Mouse (Mus musculus): ENCODE results near the gene Kri1. TPM values are rescaled to one million over a fixed set of nuclear protein-coding genes. Genes with fewer than 3 reads are reported as not detected.
"Not testable (repeated sequence)": the region's sequence is repeated elsewhere in the genome, so short reads cannot be mapped to it uniquely, and the experiment has no call there.

Gene Kri1
- total RNA-seq (2021), result 10 to 100 TPM; 28.8 to 38.4 TPM
- long read RNA-seq, experiment 1, partial matches to known transcripts, result 6 of 13 reads
- long read RNA-seq, experiment 1, other reads (novel, unspliced or antisense), result 4 of 13 reads
- long read RNA-seq, experiment 2, partial matches to known transcripts, result 5 of 9 reads
- long read RNA-seq, experiment 2, other reads (novel, unspliced or antisense), result 3 of 9 reads

DNA sequence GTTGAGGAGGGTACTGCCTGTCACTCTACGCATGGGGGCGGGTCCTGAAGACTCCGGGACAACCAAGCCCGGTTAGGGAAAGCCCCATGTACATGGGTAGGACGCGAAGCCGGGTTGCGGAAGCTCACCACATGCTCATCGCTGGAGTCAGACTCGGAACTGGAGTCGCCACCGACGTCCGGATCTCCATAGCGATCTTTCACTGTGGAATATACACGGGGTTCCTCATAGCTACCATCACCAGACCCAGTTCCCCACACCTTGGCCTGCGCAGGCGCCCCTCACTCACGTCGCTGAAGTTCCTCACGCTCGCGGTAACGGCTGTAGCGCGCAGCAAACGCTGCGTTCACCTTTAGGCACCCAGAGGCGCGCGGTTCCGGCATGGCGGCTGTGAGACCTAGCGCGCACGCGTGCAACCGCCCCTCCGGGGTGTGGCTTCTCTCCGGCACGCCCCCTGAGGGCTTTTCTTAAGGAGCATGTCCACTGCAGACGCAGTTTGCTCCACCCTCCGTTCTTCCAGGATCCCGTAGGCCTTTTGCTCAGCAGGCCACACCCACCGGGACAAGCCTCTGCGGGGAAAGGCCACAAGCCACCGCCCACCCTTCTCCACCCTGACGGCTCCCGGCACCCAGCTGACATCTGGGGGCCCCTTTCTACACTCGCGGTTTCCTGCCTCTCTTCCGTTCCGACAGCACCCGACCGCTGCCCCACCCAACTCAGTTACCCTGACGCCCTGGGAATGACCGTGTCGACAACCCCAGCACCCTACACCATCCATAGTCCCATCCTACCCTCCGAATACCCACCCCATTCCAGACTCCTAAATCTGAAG is at the start of gene Kri1:
Gene Kri1 (minus strand): TSS at position 399 of the 832 bp plus-strand sequence.
- peak; percentile 98 for DNase-seq

DNA sequence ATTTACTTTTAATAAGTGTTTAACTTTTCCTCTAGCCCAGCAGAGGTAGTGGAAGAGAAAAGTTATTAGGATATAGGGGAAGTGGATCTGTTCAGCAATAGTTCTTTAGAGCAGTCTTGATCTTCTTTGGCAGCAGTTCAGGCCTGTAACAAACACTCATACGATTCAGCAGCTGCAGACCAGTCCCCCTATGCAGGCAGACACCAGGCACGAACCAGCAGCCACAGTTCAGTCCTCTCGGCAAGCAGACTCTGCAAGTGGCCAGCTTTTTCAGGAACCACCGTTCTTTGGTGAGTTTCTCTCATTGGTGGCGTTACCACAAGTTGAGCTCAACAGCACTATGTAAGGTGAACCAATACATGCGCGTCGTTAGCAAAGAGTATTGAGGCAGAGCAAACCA is 48.7 kb upstream of the Kri1 start:
- DNase-seq, result no peak

DNA sequence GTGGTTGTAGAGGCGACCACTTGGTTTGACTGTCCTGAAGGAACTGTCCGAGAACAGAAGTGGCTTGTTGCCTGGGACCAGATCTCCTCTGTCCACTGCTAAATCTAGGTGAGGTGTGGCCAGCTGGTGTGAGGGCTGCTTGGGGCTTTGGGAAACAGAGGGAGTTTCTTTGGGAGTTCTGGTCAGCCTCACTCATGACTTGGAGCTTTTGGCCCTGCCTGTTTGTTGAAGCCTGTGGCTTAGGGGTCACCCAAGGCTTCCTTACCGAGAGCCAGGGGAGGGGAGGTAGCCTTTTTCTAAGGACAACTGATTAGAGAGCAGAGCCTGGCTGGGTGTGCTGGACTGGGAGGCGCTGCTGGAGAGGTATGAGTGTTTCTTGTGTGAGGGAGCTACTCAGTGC is 47.6 kb upstream of the Kri1 start:
- no peak for DNase-seq

DNA sequence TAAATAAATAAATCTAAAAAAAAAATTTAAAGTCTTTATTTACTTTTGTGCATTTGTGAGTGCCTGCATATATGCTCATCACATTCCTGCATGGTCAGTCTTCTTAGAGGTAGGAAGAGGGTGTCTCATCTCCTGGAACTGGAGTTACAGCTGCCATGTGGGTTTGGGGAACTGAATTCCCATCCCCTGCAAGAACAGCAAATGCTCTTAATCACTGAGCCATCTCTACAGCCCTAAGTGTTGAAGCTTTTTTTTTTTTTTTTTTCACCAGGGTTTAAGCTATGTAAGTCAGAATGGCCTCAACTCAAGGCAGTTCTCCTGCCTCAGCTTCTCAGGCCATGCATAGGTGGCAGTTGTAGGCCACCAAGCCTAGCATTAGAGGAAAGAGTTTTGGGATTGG is 47.0 kb upstream of the Kri1 start:
- DNase-seq, result no peak

DNA sequence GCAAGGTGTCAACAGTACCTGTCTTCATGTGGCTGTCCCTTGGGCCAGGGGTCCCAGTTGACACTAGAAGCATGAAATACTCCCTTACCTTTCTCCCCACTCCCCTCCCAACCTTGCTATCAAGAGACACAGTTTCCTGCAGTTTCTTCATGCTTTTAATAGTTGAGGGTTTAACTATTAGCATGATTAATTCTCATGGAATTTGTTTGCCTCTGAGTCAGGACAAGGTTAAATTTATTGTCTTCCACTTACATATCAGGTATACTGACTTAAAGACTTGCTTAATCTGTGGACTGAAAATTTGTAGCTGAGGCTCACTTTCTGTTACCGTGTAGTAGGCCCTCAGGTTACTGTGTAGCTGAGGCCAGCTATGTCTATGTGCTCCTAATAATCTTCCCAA is 45.8 kb upstream of the Kri1 start:
- no peak for DNase-seq

DNA sequence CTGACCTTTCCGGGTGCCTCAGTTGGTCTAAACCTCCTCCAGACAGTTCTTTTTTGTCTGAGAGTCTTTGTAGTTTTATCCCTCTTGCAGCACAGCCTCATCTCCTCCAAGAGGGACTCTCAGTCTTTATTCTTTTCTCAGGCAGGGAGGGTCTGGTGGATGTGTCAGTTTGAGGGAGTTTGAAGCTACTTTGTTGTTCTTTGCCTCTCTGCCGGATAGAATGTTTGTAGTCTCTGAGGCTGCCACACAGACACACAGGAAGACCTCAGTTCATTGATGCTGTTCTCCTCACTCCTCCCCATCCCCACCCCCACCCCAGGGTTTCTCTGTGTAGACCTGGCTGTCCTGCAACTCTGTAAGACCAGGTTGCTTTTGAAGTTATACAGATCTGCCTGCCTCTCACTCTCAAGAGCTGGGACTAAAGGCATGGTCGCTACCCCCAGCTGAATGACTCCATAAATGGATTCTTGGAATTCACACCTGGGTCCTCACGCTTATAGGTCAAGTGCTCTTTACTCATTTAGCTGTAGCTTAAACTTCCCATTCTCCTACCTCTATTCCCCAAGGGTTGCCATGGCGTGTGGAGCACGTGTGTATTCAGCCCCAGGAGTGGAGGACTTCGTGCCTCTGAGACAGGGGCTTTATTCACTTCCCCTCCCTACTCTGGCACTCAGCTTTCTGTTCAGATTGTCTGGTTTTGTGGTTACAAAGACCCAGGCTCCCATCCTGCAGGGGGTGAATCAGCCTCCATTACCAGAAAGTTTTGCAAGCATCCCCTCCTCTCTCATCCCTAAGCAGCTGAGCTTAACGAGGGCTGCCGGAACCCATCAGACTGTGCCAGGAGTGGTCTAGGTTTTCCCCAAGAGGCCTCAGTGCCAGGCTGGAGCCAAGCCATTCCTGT is 44.6 kb upstream of the Kri1 start:
- DNase-seq, result no peak

DNA sequence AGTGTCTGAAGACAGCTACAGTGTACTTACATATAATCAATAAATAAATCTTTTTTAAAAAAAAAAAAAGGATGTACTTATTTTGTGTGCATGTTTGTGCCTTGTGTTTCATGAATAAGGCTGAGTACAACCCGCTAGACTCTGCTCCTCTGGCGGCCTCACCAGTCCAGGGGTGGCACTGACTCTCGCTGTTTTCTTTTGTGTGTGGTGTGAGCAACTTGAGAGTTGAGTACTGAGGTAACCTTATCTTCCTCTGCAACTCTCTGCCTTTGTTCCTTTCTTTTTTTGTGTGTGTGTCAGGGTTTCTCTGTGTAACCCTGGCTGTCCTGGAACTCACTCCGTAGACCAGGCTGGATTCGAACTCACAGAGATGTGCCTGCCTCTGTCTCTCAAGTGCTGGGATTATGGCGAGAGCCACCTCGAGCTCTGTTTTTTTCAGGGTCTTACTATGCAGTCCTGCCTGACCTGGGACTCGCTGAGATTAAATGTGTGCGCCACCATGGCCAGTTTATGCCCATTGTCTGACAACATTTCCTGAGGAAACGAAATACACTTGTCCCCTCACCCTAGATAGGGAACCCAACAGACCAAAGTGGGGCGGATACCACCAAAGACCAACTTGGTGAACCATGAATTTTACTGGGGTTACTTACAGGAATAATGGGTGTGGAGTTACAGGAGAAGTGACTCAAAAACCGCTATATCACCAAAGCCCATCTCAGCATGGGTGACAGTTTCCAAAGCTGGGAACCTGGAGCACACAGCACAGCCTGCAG is 43.8 kb upstream of the Kri1 start:
- no peak for DNase-seq

DNA sequence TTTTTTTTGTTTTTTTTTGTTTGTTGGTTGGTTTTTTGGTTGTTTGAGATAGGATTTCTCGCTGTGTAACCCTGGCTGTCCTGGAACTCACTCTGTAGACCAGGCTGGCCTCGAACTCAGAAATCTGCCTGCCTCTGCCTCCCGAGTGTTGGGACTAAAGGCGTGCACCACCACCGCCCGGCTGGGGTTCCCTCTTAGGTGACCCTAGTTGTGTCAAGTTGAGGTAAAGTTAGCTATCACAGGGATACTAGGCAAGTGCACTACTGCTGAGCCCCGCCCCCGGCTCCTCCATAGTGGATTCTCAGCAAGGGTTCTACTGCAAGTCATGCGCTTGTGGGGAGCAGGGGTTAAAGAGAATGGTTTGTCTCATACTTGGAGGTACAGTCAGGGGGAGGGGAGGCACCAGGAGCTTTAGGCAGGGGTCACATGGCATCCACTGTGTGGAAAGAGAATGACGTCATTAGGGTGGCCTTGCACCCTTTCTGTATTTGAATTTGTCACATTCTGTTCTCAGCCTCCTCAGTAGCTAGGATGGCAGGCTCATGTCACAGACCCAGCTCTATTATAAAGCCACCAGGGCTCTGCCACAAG is 42.0 kb upstream of the Kri1 start:
- DNase-seq, result peak; percentile 40

DNA sequence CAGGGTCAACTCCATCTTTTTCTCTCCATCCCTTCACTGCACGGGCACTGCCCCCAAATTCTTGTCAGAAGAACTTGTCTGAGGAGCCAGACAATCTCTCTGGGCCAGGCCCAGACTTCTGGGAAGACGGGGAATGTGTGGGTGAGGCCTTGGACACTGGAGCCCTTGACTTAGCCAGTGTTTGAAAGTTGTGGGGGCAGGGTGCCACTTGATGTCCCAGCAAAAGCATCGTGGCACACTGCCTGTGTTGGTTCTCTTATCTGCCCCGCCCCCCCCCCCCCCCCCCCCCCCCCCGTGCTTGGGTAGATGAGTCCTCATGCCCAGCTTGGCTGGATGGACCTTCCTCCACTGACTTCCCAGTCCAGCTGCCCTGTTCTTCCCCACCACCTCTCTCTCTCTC is 41.3 kb upstream of the Kri1 start:
- DNase-seq, result peak; percentile 28

DNA sequence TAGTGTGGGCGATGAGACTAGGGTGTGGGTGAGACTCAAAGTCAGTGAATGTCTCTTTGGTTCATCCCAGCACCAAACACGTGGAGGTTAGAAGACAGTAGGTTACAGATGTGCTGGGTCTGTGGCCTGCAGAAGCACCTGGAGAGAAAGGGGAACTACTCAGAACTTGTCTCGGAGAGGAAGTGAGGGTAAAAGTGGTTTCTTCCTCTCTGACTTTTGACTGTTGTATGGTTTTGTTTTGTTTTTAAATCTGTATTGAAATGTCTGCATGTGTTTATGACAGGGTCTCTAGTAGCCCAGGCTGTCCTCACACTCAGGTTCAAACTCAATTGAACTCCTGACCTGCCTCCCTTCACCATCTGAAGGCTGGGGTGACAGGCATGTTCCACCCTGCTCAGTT is 40.3 kb upstream of the Kri1 start:
- DNase-seq, result no peak

DNA sequence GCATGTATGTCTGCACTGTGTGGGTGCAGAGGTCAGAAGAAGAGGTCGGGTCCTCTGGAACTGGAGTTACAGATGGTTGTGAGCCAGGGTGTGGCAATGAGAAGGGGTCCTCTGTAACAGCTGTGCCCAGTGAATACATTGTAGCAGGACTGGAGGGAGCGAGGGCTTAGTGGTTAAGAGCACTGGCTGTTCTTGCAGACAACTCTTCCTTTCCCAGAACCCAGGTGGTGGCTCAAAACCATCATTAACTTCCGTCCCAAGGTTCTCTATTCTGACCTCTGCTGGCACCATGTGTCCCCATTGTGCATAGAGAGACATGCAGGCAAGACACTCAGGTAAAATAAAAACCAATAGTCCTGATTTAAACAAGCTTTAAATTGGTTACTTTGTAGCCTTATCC is 39.8 kb upstream of the Kri1 start:
- no peak for DNase-seq

DNA sequence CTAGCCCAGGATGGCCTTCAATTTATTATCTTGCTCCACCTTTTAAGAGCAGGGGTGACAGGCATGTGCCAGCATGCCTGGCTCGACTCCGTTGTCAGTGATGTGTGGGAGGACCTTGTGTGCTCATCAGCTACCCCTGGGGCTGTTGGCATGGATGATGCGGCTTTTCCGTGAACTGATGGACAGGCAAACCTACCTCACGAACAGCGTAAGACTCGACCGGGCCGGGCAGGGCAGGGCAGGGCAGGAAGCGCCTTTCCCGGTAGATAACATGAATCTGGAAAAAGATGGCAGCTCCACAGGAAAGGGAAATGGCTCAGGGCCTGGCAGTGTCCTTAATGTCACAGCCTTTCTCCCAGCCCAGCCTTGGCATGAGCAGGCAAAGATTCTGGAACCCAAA is 36.5 kb upstream of the Kri1 start:
- no peak for DNase-seq

DNA sequence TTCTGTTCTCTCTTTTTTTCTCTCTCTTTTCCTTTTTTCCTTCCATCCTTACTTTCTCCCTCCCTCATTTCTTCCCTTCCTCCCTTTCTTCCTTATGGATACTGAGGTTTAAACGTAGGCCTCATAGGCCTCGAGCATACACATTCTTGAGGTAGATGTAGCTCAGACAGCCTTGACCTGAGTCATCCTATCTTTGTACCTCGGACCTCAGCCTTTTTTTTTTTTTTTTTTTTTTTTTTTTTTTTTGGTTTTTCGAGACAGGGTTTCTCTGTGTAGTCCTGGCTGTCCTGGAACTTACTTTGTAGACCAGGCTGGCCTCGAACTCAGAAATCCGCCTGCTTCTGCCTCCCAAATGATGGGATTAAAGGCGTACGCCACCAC is 35.1 kb upstream of the Kri1 start:
- DNase-seq, result not testable (repeated sequence)

DNA sequence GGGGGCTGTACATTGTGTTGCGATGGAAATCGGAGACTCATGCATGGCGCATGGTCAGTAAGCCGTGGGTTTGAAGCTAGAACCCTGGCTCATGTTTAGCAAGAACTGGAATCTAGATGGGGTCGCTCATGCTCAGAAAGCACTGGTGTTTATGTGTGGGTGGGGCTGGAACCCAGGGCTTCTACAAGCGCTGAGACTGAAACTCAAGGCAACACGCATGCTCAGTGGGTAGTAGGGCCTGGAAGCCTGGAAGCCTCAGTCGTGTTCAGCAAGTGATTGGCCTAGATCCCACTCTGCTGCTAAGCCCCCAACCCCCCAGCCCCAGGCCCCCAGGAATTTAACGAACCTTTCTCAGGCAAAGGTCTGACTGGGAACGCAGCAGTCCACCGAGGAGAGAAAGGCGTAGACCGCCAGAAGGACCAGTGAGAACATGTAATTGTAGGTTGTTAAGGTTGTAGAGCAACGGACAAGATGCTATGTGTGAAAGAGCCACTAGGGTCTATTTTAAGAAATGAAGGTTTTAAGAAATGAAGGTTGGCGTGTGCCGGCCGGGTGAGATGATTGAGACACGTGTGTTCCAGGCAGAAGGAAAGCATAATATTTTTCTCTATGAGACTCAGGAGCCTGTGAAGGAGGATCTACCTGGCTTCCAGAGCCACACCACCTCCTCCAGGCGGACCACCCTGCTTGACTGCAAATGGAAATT is 34.6 kb upstream of the Kri1 start:
- DNase-seq, result no peak

DNA sequence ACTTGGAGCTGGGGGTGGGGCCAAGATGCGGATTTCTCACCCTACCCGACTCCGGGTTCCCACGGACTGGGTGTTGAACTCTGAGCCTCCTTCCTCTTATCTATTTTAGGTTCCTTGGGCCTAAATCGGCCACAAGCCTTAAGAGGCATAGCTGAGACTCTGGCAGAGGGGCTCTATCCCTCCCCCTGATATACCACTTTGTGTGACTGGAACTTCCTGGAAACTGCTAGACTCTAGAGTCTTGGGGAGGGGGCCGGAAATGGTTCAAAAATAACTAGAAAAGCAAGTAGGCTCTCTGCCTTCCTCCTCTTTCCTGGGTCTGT is 33.7 kb upstream of the Kri1 start:
- peak; percentile 43 for DNase-seq

DNA sequence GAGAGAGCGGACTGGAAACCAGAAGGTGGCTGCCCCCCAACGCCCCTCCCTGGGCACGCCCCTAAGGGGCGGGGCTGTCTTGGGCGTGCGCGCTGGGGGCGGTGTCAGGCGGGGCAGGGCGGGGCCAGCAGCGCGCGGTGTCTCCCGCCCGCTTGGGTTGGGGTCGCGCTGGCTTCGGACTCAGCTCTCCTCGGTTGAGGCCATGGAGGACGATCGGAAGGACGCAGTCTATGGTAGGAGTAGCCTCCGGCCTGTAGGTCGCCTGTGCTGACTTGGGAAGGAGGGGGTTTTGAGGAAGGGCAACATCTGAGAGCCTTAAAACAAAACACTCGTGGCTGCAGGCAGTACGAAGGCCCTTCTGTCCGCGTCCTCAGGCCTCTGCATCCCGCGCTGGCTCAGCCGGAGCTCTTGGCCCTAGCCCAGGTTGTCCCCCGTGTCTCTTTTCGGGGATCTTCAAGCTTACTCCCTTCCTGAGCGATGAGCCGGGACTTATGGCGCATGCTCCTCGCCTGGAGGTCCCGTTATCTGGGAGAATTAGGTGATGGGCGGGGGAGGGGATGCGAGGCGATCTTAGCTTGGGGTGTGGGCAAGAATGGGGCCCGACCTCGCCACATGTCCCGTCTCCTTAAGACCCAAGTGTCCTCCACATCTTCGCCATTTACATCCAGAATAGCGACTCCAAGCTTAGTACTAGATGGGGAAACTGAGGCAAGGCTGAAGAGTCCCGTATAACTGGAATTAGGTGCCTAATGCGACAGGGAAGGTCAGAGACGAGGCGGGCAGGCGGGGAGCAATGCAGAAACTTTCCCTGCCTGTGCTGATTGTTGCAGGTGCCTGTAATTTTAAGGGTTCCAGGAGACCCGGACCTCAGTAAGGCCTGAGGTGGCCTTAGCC is 33.1 kb upstream of the Kri1 start, which contains the start of gene Slc44a2:
Gene Slc44a2 (plus strand): TSS at position 80 of the 894 bp plus-strand sequence.
- DNase-seq, result peak; percentile 94

DNA sequence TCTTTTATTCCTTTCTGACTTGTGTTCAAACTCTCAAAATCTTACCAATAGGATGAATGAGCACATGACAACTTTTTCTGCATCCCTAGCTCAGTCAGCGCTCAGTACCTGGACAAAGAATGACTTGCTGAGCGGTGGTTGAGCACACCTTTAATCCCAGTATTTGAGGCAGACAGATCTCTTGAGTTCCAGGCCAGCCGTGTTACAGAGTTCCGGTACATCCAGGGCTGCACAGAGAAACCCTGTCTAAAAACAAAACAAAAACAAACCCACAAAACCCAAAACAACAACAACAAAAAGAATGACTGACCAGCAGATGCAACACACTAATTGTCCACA is 32.5 kb upstream of the Kri1 start:
- no peak for DNase-seq

DNA sequence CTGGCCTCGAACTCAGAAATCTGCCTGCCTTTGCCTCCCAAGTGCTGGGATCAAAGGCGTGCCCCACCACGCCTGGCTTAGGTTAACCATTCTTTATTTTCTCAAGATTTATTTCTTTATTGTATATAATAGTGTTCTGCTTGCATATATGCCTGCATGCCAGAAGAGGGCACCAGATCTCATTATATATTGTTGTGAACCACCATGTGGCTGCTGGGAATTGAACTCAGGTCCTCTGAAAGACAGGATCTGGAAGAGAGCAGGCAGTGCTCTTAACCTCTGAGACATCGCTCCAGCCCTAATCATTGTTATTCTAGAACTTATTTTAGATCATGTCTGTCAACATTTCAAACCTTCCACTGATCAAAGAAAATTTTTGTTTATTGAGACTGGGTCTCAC is 31.7 kb upstream of the Kri1 start:
- DNase-seq, result no peak

DNA sequence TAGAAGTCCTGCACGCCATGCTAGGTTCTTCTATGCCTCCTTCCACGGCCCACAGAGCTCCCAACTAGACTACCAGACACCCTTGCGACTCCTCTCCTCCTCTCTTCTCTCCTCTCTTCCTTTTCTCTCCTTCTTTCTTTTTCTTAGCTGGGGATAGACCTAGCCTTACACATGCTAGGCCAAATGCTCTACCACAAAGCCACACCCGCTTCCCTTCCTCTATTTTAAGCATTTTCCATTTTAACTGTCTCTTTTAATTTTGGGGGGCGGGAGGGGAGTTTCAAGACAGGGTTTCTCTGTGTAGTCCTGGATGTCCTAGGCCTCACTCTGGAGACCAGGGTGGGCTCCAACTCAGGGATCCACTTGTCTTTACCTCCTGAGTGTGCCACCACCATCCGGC is 31.0 kb upstream of the Kri1 start:
- DNase-seq, result no peak

DNA sequence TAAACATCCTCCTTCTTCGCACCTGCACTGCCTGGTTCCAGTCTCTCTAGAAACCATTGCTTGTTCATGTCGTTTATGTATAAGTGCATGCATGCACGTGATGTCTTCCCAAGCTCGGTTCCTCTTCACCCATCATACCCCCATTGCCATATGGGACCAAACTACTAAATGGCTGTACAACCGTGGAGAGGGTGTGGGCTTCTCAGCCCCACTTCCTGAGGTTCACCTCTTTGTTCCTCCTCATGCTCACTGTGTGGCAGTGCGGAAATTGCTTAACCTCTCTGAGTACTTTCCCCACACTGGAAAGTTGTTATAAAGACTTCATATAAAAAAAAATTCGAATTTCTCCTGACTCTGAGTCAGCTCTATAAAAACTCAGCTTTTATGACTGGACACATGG is 28.9 kb upstream of the Kri1 start:
- DNase-seq, result no peak
